Mouse (Mus musculus) T-helper 17 cell (primary cell): ENCODE results near the gene Cttnbp2.

ENCODE experiments used
- in situ Hi-C, 2 experiments: fragments of 300-600 bp; cut with MboI, MseI; formaldehyde crosslinking; loops; 1 replicate in 1 of 2; 2 replicates in 1 of 2; pipeline ENCODE4 v1.15.1; 2025; ENCODE audit warnings: high pct_unique_total_duplicates in 2 of 2

Cttnbp2 gene

DNA sequence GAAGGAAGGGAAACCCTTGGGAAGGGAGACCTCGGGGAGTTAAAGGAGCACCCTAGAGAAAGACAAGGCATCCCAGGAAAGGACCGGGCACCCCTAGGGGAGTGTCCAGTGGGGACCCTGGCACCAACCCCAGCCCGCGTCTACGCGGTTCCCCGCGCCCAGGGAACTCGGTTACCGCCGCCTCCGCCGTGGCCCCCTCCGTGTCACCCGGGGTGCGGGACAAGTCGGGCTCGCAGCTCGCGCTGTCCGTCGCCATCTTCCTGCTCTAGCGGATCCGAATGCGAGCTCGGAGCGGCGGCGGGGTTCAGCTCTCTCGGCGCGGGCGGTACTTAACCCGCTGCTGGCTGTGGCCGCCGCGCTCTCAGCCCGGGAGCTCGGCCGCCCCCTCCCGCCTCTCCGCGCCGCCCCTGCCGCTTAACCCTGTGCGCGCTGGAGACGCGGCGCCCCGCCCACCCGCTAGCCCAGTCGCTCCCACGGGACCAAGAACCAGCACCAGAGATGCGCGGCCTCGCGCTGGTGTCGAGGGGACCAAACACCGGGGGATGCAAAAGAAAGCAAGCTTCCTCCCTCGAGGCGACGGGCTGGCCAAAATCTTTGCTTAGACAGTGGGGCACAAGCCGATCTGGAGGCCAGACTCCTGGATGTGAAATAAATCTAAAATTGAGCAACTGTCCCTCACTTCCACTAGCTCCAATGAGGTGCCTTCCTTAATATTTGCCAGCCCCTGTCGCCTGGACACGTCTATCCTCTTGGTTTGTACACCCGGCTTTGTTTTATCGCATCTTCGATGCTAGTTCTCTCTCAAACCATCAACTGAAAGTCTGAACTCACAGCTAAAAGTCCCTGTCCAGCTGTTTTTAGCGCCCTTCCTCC lies at the start of gene Cttnbp2:
Gene Cttnbp2, minus strand, starts transcription at position 364 of the 873 bp plus-strand sequence.
- in situ Hi-C loops, result no loop called here

DNA sequence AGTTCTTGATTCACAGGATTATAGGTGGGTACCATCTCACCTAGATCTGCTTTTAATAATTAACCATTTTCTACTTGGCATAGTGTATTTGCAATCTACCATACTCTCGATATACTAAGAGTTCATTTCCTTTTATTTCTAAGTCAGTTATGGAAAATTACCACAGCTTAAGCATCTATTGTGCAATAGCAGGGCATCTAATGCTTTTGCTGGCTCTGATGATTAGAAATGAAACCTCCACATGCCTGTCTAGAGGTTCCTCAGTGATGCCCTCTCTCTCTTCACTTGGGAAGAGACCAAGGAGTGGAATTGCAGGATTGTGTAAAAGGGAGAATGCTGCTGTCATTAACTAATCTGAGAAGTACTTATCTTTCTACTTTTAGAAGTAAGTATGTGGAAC lies 44.4 kb upstream of the Cttnbp2 start:
- in situ Hi-C loops, result no loop called here

DNA sequence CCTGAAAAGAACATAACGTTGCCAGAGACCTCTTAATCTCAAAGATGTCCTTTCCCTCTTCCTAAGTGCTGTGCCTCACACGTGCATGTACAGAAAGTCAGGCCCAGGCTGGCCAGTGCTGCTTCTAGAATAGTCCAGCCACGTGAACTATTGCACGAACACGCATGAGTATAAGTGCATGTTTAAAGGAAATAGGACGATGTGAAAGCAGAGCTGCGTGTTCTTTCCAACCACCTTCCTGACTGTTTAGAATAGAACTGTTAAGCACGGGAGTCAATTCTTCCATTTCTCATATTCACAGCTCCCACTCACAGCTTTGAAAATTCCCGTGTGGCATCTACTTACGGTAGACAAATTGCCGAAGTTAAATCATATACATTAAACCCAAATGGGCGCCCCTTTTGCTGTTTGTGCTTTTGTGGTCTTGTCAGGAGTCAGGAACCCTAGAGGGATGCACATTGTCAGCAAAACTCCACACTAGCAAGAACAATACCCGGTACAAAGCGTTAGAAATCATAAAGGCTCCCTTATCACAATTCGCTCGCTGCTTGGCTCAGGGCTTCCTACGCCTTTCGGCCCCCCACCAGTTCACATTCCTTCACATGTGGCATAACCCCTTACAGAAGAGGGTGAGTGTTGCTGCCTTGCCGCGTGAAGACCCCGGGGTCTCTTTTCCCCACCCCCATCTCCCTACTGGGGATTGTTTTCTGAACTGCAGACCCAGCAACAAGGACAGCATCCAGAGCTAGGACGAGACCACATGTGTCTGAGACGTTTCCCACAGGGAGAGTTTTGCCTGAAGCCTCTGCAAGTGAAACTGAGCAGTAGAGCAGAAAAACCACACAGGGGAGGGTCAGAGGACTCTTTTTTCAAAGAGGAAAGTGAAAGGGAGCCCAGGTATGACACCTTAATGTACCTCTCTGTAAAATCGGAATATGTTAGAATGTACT lies 33.1 kb upstream of the Cttnbp2 start:
- in situ Hi-C loops, result no loop called here

- in situ Hi-C loops, result no loop called here
These were observed 29.2 kb upstream of the Cttnbp2 start for GRCm38 (mm10) chr6:18543878-18544277.

DNA sequence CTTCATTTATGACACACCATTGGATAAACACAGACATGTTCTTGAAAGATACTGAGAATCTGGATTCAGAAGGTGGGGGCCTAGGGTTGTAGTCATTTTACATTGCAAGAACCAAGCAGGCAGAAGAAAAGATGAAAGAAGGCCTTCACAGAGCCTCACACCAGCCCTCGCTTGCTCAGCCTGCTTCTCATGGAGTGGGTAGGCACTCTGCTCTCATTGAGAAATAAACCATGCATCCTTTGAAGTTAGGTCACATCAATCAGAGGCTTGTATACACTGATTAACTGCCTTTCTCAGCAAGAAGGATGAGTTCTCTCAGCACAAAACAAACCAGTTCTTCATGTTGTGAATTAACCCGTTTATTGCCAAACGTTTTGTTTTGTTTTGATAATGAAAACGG lies 25.8 kb upstream of the Cttnbp2 start:
- in situ Hi-C loops, result no loop called here

DNA sequence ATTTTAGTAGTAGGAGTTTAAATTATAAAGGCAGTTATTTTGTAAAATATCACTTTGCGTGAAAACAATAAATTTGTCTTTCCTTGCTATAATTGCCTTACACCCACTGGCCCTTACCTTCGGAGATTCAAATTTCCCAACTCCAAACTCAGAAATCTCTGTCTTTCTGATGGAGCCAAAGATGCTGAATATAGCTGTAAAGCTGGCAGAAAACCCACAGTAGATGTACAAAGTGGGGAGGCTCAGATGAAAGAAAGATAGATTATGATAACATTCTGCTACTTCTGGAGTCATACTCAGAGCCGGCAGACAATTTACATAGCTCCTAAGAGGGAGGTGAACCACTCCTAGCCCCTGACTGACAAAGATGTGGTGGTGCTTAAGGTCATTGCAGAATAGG lies 15.8 kb upstream of the Cttnbp2 start:
- in situ Hi-C loops, result loop anchor here in 1 of 2 experiments (10.0 kb wide), 1 partner anchor 1766 kb away; no protein-coding TSS in a partner anchor

GRCm38 (mm10) chr6:18517626-18518025 lies 3.0 kb upstream of the Cttnbp2 start:
- in situ Hi-C loops, result no loop called here

DNA sequence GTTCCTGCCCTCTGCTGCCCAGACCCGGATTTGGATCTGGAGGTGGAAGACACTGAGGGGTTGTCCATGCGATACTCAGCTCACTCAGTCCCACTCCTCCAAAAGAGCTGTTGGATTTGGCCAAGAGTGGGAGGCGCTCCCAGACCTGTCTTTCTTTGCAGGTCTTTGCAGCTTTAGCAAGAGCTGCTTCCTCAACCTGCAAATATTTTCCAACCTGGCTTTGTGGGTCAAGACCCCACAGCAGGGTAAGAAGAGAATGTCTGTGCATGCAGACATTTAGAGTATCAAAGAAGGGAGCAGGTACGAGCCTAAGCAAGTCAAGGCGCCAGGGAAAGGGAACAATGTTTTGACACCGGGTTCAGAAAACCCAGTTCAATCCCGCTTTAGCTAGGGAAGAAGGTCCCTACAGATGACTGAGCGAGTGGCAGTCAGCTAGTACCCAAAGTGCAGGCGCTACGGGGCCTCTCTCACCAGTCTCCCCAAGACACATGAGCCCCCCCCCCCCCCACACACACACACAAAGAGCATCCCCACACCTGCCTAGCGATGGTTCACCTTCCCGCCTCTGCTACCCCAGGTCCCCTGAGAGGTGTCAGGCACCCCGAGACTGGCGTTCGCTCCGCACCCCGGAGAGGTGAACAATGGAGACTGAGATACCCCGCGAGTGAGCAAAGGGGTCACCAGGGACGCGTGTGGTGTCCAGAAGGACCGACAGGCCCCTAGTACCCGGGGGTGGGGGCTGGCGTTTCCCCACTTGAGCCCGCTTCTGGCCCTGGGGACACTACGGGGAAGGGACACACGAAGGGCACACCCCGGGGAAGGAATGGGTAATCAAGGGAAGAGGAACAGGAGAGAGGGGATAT lies 801 bp downstream of the Cttnbp2 start:
- in situ Hi-C loops, result no loop called here

DNA sequence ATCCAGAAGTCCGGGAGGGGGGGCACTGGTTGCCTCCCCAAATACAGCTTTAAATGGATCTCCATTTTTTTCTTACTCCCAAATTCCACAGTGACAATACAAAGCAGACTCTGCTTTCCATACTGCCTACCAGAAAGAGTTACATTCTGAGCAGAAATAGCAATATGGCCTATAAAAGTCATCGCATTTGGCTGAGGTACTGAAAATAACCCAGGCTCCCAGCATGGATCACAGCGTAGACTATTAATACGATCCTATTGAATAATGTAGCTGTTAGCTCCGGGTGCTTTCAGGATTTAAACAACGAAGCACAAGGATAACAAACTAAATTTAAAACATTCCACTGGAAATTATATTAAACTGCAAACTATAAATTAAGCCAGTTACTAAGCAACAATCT lies 2.8 kb downstream of the Cttnbp2 start:
- in situ Hi-C loops, result no loop called here

- in situ Hi-C loops, result no loop called here
These were observed 6.6 kb downstream of the Cttnbp2 start for GRCm38 (mm10) chr6:18508036-18508435.

DNA sequence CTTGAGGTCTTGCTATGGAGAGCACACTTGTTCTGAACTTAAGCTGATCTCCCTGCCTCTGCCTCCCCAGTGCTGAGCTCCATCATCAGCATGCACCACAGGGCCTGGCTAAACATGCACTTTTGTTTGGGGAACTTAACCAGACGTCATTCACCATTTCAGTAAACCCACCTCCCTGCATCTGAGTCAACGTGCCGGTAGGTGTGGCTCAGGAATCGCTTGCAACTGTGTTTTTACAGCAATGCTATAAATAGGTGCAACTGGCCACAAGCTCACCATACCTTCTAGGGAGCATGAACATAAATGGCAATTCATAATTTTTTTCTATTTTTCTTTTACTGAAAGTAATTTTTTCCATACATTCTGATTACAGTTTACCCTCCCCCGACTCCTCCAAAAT lies 14.8 kb downstream of the Cttnbp2 start:
- in situ Hi-C loops, result loop anchor here in 1 of 2 experiments (10.0 kb wide), 1 partner anchor 285 kb away; no protein-coding TSS in a partner anchor

GRCm38 (mm10) chr6:18492977-18493376 lies 21.7 kb downstream of the Cttnbp2 start:
- in situ Hi-C loops, result loop anchor here in 1 of 2 experiments (10.0 kb wide), 1 partner anchor 278 kb away; no protein-coding TSS in a partner anchor

- in situ Hi-C loops, result loop anchor here in 1 of 2 experiments (10.0 kb wide), 1 partner anchor 278 kb away; no protein-coding TSS in a partner anchor
These were observed 22.3 kb downstream of the Cttnbp2 start for GRCm38 (mm10) chr6:18492248-18492901.

DNA sequence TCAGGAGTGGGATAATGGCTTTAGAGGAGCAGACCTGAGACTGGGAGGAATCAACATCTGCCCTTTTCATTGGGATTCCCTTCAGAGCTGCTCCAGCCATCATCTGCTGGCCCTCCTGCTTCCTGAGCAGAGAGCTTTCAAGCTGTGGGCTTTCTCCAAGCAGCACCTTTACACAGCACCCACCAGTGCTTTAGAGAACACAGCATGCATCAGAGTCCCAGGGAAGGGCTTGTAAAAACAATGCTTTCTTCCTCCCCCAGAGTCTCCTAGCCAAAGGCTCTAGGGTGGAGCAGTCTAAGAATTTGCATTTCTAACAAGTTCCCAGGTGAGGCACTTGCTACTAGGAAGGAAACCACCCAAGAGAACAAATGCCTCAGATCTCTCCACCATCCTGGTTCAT lies 29.6 kb downstream of the Cttnbp2 start:
- in situ Hi-C loops, result no loop called here

- in situ Hi-C loops, result no loop called here
These were observed 30.6 kb downstream of the Cttnbp2 start for GRCm38 (mm10) chr6:18484061-18484460.

DNA sequence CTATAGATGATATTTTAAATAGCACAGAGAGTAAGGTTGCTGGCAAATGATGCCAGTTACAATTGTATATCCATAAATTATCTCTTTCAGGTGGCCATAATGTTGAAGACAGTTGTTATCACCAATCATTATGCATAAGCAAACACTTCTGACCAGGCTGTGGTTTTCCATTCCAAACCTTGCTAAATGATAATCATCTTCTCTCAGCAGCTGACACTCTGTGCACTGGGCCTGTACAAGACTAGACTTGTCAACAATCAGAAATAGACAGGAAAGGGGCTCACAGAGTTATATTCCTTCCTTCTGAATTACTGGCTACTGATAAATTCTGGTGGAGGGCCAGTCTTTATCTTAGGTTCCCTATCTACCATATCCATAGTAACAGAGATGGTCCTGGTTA lies 32.1 kb downstream of the Cttnbp2 start:
- in situ Hi-C loops, result no loop called here

DNA sequence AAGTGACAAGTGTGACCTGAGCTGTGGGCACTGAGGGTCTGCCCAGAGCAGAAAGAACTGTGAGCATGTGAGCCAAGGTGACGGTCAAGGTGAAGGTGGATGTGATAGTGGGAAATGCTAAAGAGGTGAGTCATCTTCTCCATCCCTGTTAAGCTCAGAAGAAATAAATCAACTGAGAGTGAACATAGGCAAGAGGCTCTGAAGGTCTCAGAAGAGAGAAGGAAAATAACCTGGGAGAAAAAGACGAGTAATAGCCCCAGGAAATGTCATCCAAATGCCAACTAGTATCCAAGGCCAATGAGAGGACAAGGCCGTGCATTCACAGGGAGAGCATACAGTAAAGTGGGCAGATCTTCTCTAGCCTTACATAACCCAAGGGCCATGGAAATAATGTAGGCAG lies 32.9 kb downstream of the Cttnbp2 start:
- in situ Hi-C loops, result no loop called here

GRCm38 (mm10) chr6:18477313-18477930 lies 37.2 kb downstream of the Cttnbp2 start:
- in situ Hi-C loops, result no loop called here

DNA sequence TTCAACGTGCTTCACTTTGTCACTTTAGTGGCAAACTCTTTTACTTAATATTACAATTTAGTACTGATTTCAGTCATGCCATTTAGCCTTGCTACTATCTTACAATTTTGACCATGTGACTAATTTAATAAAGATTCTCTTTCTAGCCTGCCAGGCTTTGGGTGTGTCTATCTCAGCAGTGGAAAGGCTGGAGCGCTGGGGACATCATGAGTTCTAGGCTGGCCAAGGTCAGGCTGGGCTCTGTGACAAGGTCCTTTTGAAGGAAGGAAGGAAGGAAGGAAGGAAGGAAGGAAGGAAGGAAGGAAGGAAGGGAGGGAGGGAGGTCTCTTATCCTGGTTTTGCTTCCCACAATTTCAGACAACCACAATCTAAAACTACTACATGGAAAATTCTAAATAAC lies 39.7 kb downstream of the Cttnbp2 start:
- in situ Hi-C loops, result no loop called here

DNA sequence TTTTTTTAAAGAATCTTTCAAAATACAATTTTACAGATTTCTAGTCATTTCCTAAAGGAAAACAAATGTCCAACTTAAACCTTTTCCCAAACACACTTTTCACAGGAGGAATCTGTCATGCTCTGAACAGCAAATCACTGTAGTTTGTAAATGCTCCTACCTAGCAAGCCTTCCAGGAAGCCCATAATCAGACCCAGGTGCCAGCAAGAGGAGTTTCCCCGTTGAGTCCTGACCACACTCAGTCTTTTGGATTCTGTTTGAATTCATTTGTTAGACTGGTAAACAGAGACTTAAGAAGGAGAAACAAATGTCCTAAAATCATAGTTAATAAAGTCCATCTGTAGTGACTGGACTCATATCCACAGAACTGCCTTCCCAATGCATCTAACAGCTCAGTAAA lies 40.1 kb downstream of the Cttnbp2 start:
- in situ Hi-C loops, result no loop called here
